Mouse (Mus musculus): Measurements from ENCODE around the gene Ankrd65. TPM values are rescaled to one million over a fixed set of nuclear protein-coding genes. Genes with fewer than 3 reads are reported as not detected.
"Not testable (repeated sequence)": the region's sequence is repeated elsewhere in the genome, so short reads cannot be mapped to it uniquely, and the experiment has no call there.

The Ankrd65 gene
- total and polyA plus RNA-seq, 3 experiments, result 0.41 TPM; not detected in 2

DNA sequence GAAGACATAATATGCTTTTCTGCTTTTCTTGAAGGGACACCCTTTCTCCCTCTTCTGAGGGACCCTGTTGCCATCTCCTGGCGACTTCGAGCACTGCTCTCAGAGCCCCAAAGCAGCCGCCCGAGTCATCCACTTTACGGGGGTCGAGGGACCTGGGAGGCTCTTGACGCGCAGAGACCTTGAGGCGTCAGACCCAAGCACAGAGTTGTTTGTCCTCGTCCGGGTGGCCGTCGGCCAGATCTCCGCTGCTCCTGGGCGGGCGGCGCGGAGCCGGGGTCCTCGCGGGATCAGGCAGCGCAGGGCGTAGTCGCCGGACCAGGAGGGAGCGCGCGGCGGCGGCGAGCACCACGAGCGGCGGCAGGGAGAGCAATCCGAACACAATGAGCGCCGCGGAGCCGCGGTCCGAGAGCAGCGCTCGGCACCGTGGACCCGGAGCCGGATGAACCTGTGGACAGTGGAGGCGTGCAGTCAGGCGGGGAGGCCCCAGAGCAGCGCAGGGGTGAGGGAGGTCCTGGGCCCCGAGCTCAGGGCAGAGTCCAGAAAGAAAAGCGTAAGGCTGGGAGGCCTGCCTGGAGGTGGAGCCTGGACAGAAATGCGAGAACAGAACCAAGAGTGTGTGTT, 6.0 kb upstream of the Ankrd65 start:
- Histone ChIP-seq H3K4me1 (ENCODE audit: control insufficient read depth, insufficient read depth, low read length) (peaks cover 13% of the 10 kb centered on the region), H3K79me2 (replicated peaks; ENCODE audit: control insufficient read depth, insufficient read depth, low read length) (no peaks in the 10 kb centered on the region), H3K27ac (peak overlapping the region; percentile 97), H3K36me3 (ENCODE audit: control insufficient read depth, insufficient read depth, low read length) (no peaks in the 10 kb centered on the region), H3K9ac (ENCODE audit: low read depth, low read length) (peak overlapping the region; percentile 90), H3K27me3 (ENCODE audit: control insufficient read depth, insufficient read depth, low read length) (no peaks in the 10 kb centered on the region), H3K4me3 (peak overlapping the region; percentile 60)
- WGBS, result under 1% methylated on average over 52 of the region's 52 CpGs
- DNase-seq, result peak; percentile 88 to 90
- TF ChIP-seq CTCF (IDR thresholded peaks at IDR 0.05), result peak; percentile 93
- peak; percentile 64; the same call in 1 of the 2 replicates for TF ChIP-seq EP300 (IDR thresholded peaks at IDR 0.05; ENCODE audit: insufficient read depth, low read depth, low read length)
- TF ChIP-seq POLR2A (IDR thresholded peaks at IDR 0.05; ENCODE audit: insufficient read depth, low read depth, low read length), result peak; percentile 69
- intact Hi-C loops (cut with DNase I), result loop anchor here (1.0 to 2.0 kb wide), 2 partner anchors 14 to 19 kb away; partner anchors contain the start of gene Mrpl20

DNA sequence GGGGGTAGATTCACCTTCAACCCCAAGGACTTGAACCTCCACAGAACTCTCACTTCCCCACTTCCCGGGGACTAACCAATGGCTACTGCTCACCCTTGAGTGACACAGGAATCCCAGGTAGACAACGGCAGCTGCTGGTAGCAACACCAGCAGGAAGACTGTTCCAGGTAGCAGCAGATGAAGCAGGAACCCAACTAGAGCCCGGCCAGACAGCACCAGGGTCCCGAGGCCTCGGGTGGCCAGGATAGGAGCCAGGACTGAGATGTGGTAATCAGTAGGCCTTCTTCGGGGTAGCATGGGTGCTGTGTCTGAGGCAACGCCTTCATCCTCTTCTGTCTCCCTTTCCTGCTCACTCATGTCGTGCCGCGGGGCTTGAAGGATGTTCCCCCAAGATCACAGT, 5.0 kb upstream of the Ankrd65 start:
- Histone ChIP-seq H3K4me1 (ENCODE audit: control insufficient read depth, insufficient read depth, low read length) (peaks cover 10% of the 10 kb centered on the region), H3K27me3 (ENCODE audit: control insufficient read depth, insufficient read depth, low read length) (no peaks in the 10 kb centered on the region), H3K4me3 (no peak overlapping the region), H3K79me2 (replicated peaks; ENCODE audit: control insufficient read depth, insufficient read depth, low read length) (no peaks in the 10 kb centered on the region), H3K27ac (no peak overlapping the region), H3K36me3 (ENCODE audit: control insufficient read depth, insufficient read depth, low read length) (no peaks in the 10 kb centered on the region), H3K9ac (ENCODE audit: low read depth, low read length) (no peak overlapping the region)
- DNase-seq, result no peak
- TF ChIP-seq EP300 (IDR thresholded peaks at IDR 0.05; ENCODE audit: insufficient read depth, low read depth, low read length) (no peak), CTCF (IDR thresholded peaks at IDR 0.05) (no peak), POLR2A (IDR thresholded peaks at IDR 0.05; ENCODE audit: insufficient read depth, low read depth, low read length) (no peak)
- WGBS, result 83% methylated on average over 10 of the region's 10 CpGs
- intact Hi-C loops (cut with DNase I), result loop anchor here (2.0 kb wide), 1 partner anchor 18 kb away; the partner anchor contains the start of gene Mrpl20

DNA sequence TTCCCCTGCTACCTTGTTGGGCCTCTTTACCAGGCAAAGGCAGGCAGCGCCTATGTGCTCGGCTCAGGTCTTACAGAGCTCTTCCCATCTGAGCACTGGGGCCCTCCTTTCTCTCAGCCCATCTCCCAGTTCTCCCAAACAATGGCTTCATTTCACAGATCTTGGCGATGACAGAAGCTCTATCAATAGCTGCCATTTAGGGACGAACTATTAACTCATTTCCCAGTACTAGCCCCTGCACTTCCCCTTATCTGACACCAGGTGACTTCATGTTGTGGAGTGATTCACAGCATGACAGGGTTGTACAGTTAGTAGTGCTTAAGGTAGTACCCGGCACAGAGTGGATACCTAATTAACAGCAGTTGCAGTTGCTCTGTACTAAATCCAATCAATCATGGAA, 4.4 kb upstream of the Ankrd65 start, which contains the start of gene Tmem88b:
Gene Tmem88b (minus strand): TSS at position 56 of the 400 bp plus-strand sequence.
- Histone ChIP-seq H3K4me3 (peak within 1 kb of the TSS; percentile 60), H3K27ac (no peak within 1 kb of the TSS; the same call in 1 of the 2 replicates), H3K27me3 (ENCODE audit: control insufficient read depth, insufficient read depth, low read length) (no peaks in the 10 kb centered on the region), H3K4me1 (ENCODE audit: control insufficient read depth, insufficient read depth, low read length) (peaks cover 6% of the 10 kb centered on the region), H3K9ac (ENCODE audit: low read depth, low read length) (no peak within 1 kb of the TSS; the same call in 1 of the 2 replicates), H3K79me2 (replicated peaks; ENCODE audit: control insufficient read depth, insufficient read depth, low read length) (no peaks in the 10 kb centered on the region), H3K36me3 (ENCODE audit: control insufficient read depth, insufficient read depth, low read length) (no peaks in the 10 kb centered on the region)
- 47% methylated on average over 5 of the region's 5 CpGs for WGBS
- no peak for DNase-seq
- intact Hi-C loops (cut with DNase I), result loop anchor here (2.0 kb wide), 1 partner anchor 17 kb away; the partner anchor contains the start of gene Mrpl20
- no peak for TF ChIP-seq EP300 (IDR thresholded peaks at IDR 0.05; ENCODE audit: insufficient read depth, low read depth, low read length)
- no peak for TF ChIP-seq POLR2A (IDR thresholded peaks at IDR 0.05; ENCODE audit: insufficient read depth, low read depth, low read length)
- TF ChIP-seq CTCF (IDR thresholded peaks at IDR 0.05), result peak; percentile 28

DNA sequence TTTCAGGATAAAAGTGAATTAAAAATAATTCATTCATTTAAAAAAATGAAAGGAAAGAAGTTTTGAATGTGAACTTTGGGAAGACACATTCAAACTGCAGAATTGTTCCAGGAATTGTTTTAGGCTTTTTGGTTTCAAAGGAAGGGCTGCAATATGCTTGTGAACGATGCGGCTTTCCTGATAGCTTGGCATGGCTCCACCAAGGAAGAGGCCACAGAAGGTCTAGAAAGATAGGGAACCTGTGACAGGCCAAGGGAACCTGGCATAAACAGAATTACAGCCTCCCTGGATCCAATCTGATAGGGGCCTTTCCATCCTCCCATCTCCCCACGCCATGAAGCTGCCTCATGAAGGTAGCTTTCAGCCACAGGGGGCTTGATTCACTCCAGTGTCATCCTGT, 1.9 kb upstream of the Ankrd65 start:
- Histone ChIP-seq H3K4me3 (no peak overlapping the region), H3K27me3 (ENCODE audit: control insufficient read depth, insufficient read depth, low read length) (no peaks in the 10 kb centered on the region), H3K36me3 (ENCODE audit: control insufficient read depth, insufficient read depth, low read length) (no peaks in the 10 kb centered on the region), H3K27ac (no peak overlapping the region), H3K79me2 (replicated peaks; ENCODE audit: control insufficient read depth, insufficient read depth, low read length) (no peaks in the 10 kb centered on the region), H3K9ac (ENCODE audit: low read depth, low read length) (no peak overlapping the region), H3K4me1 (ENCODE audit: control insufficient read depth, insufficient read depth, low read length) (peaks cover 3% of the 10 kb centered on the region; the same call in 1 of the 2 replicates)
- no peak for TF ChIP-seq EP300 (IDR thresholded peaks at IDR 0.05; ENCODE audit: insufficient read depth, low read depth, low read length)
- TF ChIP-seq CTCF (IDR thresholded peaks at IDR 0.05), result no peak
- TF ChIP-seq POLR2A (IDR thresholded peaks at IDR 0.05; ENCODE audit: insufficient read depth, low read depth, low read length), result no peak
- intact Hi-C loops (cut with DNase I), result no loop called here
- DNase-seq, result no peak
- WGBS, result 38% methylated on average over 3 of the region's 3 CpGs

DNA sequence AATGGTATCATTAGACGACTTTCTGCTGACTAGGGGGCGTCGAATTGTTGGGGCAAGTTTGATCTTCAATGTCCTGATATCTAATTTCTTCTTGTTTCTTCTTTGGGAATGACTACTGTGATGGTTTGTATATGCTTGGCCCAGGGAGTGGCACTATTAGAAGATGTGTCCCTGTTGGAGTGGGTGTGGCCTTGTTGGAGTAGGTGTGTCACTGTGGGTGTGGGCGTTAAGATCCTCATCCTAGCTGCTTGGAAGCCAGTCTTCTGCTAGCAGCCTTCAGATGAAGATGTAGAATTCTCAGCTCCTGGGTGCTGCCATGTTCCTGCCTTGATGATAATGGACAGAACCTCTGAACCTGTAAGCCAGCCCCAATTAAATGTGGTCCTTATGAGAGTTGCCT, 1.4 kb upstream of the Ankrd65 start:
- H3K27me3 ChIP-seq (ENCODE audit: control insufficient read depth, insufficient read depth, low read length); H3K79me2 ChIP-seq (replicated peaks; ENCODE audit: control insufficient read depth, insufficient read depth, low read length); intact Hi-C loops (cut with DNase I); H3K27ac ChIP-seq; DNase-seq; H3K4me1 ChIP-seq (ENCODE audit: control insufficient read depth, insufficient read depth, low read length); H3K4me3 ChIP-seq; H3K36me3 ChIP-seq (ENCODE audit: control insufficient read depth, insufficient read depth, low read length); H3K9ac ChIP-seq (ENCODE audit: low read depth, low read length): not testable (repeated sequence)
- 78% methylated on average over 4 of the region's 4 CpGs for WGBS

GRCm38 (mm10) chr4:155790650-155791161, 467 bp downstream of the Ankrd65 start:
- no peaks in the 10 kb centered on the region for H3K36me3 ChIP-seq (ENCODE audit: control insufficient read depth, insufficient read depth, low read length)
- TF ChIP-seq EP300 (IDR thresholded peaks at IDR 0.05; ENCODE audit: insufficient read depth, low read depth, low read length), result no peak
- no peak for TF ChIP-seq CTCF (IDR thresholded peaks at IDR 0.05)
- TF ChIP-seq POLR2A (IDR thresholded peaks at IDR 0.05; ENCODE audit: insufficient read depth, low read depth, low read length), result no peak
- no peaks in the 10 kb centered on the region for H3K79me2 ChIP-seq (replicated peaks; ENCODE audit: control insufficient read depth, insufficient read depth, low read length)
- DNase-seq, result no peak
- H3K9ac ChIP-seq (ENCODE audit: low read depth, low read length), result no peak overlapping the region
- no peak overlapping the region for H3K4me3 ChIP-seq
- WGBS, result 66% methylated on average over 3 of the region's 3 CpGs
- intact Hi-C loops (cut with DNase I), result no loop called here
- no peak overlapping the region for H3K27ac ChIP-seq
- H3K27me3 ChIP-seq (ENCODE audit: control insufficient read depth, insufficient read depth, low read length), result no peaks in the 10 kb centered on the region
- H3K4me1 ChIP-seq (ENCODE audit: control insufficient read depth, insufficient read depth, low read length), result no peaks in the 10 kb centered on the region

Measured in heart, adult 2 months (tissue).